In genomic region chr6:78899952-78900351, GRCm38 (mm10) we compare ENCODE assay signal across 10 mouse cellular contexts.
DNase-seq lines count a peak whose midpoint lies in the region; ATAC-seq lines count a peak whose summit lies in the region.
"Had no signal": no experiment of that assay in that cellular context is flagged by ENCODE, and none has a peak within 500 bp of the region (broad histone marks: within the 10 kb centered on the region; RNA-seq: fewer than 3 reads in every experiment).

No protein-coding gene starts in this region.

- H3K4me3 ChIP-seq in neural tube, embryonic 15.5 days (replicated peaks): no peak overlapping the region
- H3K4me3 ChIP-seq: limb, embryonic 15.5 days; stomach, embryonic 15.5 days had no signal

- 6% methylated on average over 2 of the region's 2 CpGs for WGBS in neural tube, embryonic 15.5 days

- no peak overlapping the region for H3K4me2 ChIP-seq in neural tube, embryonic 15.5 days
- H3K4me2 ChIP-seq: limb, embryonic 15.5 days; stomach, embryonic 15.5 days had no signal

- H3K9ac ChIP-seq in neural tube, embryonic 15.5 days (replicated peaks): no peak overlapping the region
- H3K9ac ChIP-seq: limb, embryonic 15.5 days; stomach, embryonic 15.5 days had no signal

- H3K27ac ChIP-seq in neural tube, embryonic 15.5 days (replicated peaks): no peak overlapping the region
- H3K27ac ChIP-seq: limb, embryonic 15.5 days; stomach, embryonic 15.5 days had no signal

- no peaks in the 10 kb centered on the region for H3K27me3 ChIP-seq in neural tube, embryonic 15.5 days (replicated peaks)
- H3K27me3 ChIP-seq: limb, embryonic 15.5 days; stomach, embryonic 15.5 days had no signal

- DNase-seq in gastrocnemius, postnatal 10 days: peak; percentile 18
- no peak for DNase-seq in gastrocnemius, adult 8-10 months (ENCODE audit: low spot score in 2 of 2)
- DNase-seq in neural tube, embryonic 10.5 days (ENCODE audit: extremely low spot score, low spot score): peak; percentile 30
- peak; percentile 22 for DNase-seq in adrenal gland, postnatal 25 days
- DNase-seq in heart, postnatal 4 days: peak; percentile 41
- peak; percentile 36 for DNase-seq in lung, postnatal 14 days

- H3K4me1 ChIP-seq in neural tube, embryonic 15.5 days: no peaks in the 10 kb centered on the region
- H3K4me1 ChIP-seq: limb, embryonic 15.5 days; stomach, embryonic 15.5 days had no signal

- H3K36me3 ChIP-seq in neural tube, embryonic 15.5 days: no peaks in the 10 kb centered on the region
- H3K36me3 ChIP-seq: limb, embryonic 15.5 days; stomach, embryonic 15.5 days had no signal

- ATAC-seq in neural tube, embryonic 15.5 days (ENCODE audit: low FRiP score): no peak
- no peak for ATAC-seq in erythroid progenitor cell, adult 5-6 weeks (replicated peaks; ENCODE audit: low FRiP score, poor library complexity, severe bottlenecking)

- H3K9me3 ChIP-seq in neural tube, embryonic 15.5 days (replicated peaks): no peaks in the 10 kb centered on the region
- H3K9me3 ChIP-seq: limb, embryonic 15.5 days; stomach, embryonic 15.5 days had no signal

Comparison
In these comparisons a context has a peak if more than half of its experiments do, and no peak if none do; other contexts are left out.
1. DNase-seq: peak in gastrocnemius, postnatal 10 days (single experiment), neural tube, embryonic 10.5 days (single experiment), adrenal gland, postnatal 25 days (single experiment), heart, postnatal 4 days (single experiment) and lung, postnatal 14 days (single experiment); none in gastrocnemius, adult 8-10 months (0 of 2).